Mouse (Mus musculus): ENCODE results near the gene Rin3. TPM values are rescaled to one million over a fixed set of nuclear protein-coding genes. Genes with fewer than 3 reads are reported as not detected.

The Rin3 gene
- polyA plus RNA-seq, 1 experiment from 2014 or later: 10.5 TPM

DNA sequence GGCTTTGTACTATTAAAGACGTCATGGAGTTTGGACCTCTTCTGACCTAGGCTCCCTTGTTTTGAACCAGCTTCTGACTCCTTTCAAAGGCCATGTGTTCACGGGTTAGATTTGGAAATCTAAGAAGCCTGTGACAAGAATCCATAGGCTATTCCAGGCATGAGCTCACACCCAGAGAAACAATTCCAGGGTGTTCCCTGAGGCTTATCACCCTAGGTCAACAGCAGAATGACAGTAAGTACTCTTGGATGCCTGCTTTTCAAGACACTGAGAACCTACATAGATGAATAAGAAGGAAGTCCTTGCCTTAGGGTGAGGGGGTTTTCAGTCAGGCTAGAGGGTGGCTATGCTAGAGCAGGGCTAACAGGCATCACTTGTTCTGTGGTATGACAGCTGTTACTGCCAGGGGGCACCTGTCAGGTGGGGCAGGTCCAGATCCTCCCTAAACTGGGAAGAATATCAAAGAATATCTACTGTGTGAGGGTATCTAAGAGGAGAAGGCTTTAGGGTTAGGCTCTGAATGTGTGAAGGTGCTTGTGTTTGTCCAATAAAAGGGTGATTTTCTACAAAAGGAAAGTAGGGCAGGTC lies 44.0 kb downstream of the Rin3 start:
- Histone ChIP-seq H3K9me3 (ENCODE audit: control insufficient read depth) (no peaks in the 10 kb centered on the region), H3K9ac (ENCODE audit: low read depth, low read length) (0 out of 2 replicates have a peak overlapping the region, but pooled peaks have one; percentile 11), H3K27ac (ENCODE audit: low read depth, low read length) (no peak overlapping the region), H3K4me2 (replicated peaks; ENCODE audit: low read depth) (no peak overlapping the region), H3K27me3 (replicated peaks; ENCODE audit: control insufficient read depth, insufficient read depth, low read length) (no peaks in the 10 kb centered on the region), H3K4me1 (replicated peaks; ENCODE audit: control insufficient read depth, insufficient read depth, low read length) (no peaks in the 10 kb centered on the region), H3K4me3 (ENCODE audit: low read depth, low read length) (no peak overlapping the region), H3K36me3 (ENCODE audit: control insufficient read depth, insufficient read depth) (peaks cover 28% of the 10 kb centered on the region)
- no peak for ATAC-seq
- 77% methylated on average over 2 of the region's 2 CpGs for WGBS
- no peak for TF ChIP-seq CTCF (IDR thresholded peaks at IDR 0.05; ENCODE audit: low read depth)

DNA sequence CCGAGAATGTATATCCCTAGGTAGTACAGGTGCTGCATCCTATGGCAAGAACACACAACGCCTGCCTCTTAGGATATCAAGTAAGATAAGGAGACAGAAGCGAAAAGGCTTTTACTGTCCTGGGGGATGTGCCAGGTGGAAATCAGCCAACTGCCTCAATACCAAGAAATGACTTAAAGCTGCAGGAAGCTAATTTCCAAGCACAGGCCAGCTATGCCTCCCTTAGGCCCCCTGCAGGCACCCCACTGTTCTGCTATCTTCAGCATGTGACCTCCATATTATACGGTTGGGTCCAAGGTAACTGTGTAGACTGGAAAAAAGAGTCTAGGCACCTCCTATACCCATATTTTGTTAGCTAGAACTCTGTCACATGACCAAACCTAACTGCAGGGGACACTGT lies 44.7 kb downstream of the Rin3 start:
- TF ChIP-seq CTCF (IDR thresholded peaks at IDR 0.05; ENCODE audit: low read depth): peak; percentile 60
- Histone ChIP-seq H3K27me3 (replicated peaks; ENCODE audit: control insufficient read depth, insufficient read depth, low read length) (no peaks in the 10 kb centered on the region), H3K9me3 (ENCODE audit: control insufficient read depth) (no peaks in the 10 kb centered on the region), H3K27ac (ENCODE audit: low read depth, low read length) (no peak overlapping the region), H3K4me3 (ENCODE audit: low read depth, low read length) (no peak overlapping the region), H3K4me2 (replicated peaks; ENCODE audit: low read depth) (no peak overlapping the region), H3K9ac (ENCODE audit: low read depth, low read length) (no peak overlapping the region), H3K36me3 (ENCODE audit: control insufficient read depth, insufficient read depth) (peaks cover 28% of the 10 kb centered on the region), H3K4me1 (replicated peaks; ENCODE audit: control insufficient read depth, insufficient read depth, low read length) (no peaks in the 10 kb centered on the region)
- no peak for ATAC-seq
- WGBS: 47% methylated on average over 4 of the region's 4 CpGs

DNA sequence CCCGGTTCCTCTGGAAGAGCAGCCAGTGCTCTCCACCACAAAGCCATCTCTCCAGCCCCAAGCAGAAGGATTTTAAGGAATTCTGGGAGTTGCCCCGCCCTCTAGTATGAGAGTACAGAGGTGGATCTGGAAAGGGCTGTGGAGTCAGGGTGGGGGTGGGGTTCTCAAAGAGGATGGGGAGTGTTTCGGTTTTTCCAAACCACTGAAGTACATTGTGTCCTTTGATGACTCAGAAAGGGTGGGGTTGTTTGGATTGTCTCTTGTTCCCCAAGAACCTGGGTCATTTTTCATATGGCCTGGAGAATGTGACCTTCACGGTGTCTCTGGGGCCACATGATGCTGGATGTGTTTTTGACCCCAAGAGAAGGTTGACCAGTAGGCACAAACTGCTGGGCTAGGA lies 45.2 kb downstream of the Rin3 start:
- no peaks in the 10 kb centered on the region for H3K4me1 ChIP-seq (replicated peaks; ENCODE audit: control insufficient read depth, insufficient read depth, low read length)
- no peak overlapping the region for H3K27ac ChIP-seq (ENCODE audit: low read depth, low read length)
- no peaks in the 10 kb centered on the region for H3K27me3 ChIP-seq (replicated peaks; ENCODE audit: control insufficient read depth, insufficient read depth, low read length)
- H3K36me3 ChIP-seq (ENCODE audit: control insufficient read depth, insufficient read depth): peaks cover 32% of the 10 kb centered on the region
- no peak overlapping the region for H3K4me2 ChIP-seq (replicated peaks; ENCODE audit: low read depth)
- ATAC-seq: peak; percentile 31; the same call in 1 of the 2 replicates
- H3K9me3 ChIP-seq (ENCODE audit: control insufficient read depth): no peaks in the 10 kb centered on the region
- 85% methylated on average over 4 of the region's 4 CpGs for WGBS
- H3K4me3 ChIP-seq (ENCODE audit: low read depth, low read length): no peak overlapping the region
- H3K9ac ChIP-seq (ENCODE audit: low read depth, low read length): no peak overlapping the region
- TF ChIP-seq CTCF (IDR thresholded peaks at IDR 0.05; ENCODE audit: low read depth): no peak

DNA sequence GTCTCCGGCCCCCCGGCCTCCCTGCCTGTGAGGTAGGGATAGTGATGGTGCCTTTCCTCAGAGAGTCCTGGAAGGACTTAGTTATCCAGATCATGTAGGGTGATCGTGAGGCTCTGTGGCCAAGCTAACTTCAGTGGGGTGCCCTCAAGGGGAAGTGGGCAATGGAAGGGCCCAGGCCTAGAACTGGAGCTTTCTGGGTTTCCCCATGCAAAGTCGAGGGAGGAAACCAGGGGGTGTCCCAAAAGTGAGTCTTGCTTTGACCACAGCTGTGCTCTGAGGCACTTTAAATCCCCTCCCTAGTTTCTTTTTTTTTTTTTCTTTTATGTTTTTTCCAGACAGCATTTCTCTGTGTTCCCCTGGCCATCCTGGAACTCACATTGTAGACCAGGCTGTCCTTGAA lies 47.3 kb downstream of the Rin3 start:
- Histone ChIP-seq H3K4me2 (replicated peaks; ENCODE audit: low read depth) (no peak overlapping the region), H3K27me3 (replicated peaks; ENCODE audit: control insufficient read depth, insufficient read depth, low read length) (no peaks in the 10 kb centered on the region), H3K4me1 (replicated peaks; ENCODE audit: control insufficient read depth, insufficient read depth, low read length) (no peaks in the 10 kb centered on the region), H3K9ac (ENCODE audit: low read depth, low read length) (no peak overlapping the region), H3K36me3 (ENCODE audit: control insufficient read depth, insufficient read depth) (peaks cover 33% of the 10 kb centered on the region), H3K27ac (ENCODE audit: low read depth, low read length) (no peak overlapping the region), H3K4me3 (ENCODE audit: low read depth, low read length) (no peak overlapping the region), H3K9me3 (ENCODE audit: control insufficient read depth) (no peaks in the 10 kb centered on the region)
- TF ChIP-seq CTCF (IDR thresholded peaks at IDR 0.05; ENCODE audit: low read depth): no peak
- 86% methylated on average over 4 of the region's 4 CpGs for WGBS
- ATAC-seq: no peak

DNA sequence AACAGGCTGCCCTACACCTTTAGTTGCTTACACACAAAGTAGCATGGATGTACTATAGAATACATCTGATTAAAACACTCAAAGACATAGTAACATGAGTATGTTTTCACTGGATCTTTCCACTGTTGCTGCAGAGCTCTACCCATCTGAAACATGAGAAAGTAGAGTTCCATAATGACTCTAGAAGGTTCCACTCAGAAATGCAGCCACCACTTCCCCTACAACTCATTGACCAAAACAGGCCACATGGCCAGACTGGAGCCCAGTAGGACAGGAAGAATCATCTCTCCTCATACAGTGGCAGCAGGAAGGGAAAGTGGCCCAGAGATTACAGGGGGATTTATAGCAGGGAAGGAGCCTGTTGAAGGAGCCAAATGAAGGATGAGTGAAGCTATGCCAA lies 47.9 kb downstream of the Rin3 start:
- Histone ChIP-seq H3K9me3 (ENCODE audit: control insufficient read depth) (no peaks in the 10 kb centered on the region), H3K9ac (ENCODE audit: low read depth, low read length) (no peak overlapping the region), H3K27ac (ENCODE audit: low read depth, low read length) (no peak overlapping the region), H3K4me2 (replicated peaks; ENCODE audit: low read depth) (no peak overlapping the region), H3K36me3 (ENCODE audit: control insufficient read depth, insufficient read depth) (peaks cover 29% of the 10 kb centered on the region), H3K4me1 (replicated peaks; ENCODE audit: control insufficient read depth, insufficient read depth, low read length) (no peaks in the 10 kb centered on the region), H3K27me3 (replicated peaks; ENCODE audit: control insufficient read depth, insufficient read depth, low read length) (no peaks in the 10 kb centered on the region), H3K4me3 (ENCODE audit: low read depth, low read length) (no peak overlapping the region)
- ATAC-seq: no peak
- peak; percentile 17; the same call in 1 of the 2 replicates for TF ChIP-seq CTCF (IDR thresholded peaks at IDR 0.05; ENCODE audit: low read depth)

DNA sequence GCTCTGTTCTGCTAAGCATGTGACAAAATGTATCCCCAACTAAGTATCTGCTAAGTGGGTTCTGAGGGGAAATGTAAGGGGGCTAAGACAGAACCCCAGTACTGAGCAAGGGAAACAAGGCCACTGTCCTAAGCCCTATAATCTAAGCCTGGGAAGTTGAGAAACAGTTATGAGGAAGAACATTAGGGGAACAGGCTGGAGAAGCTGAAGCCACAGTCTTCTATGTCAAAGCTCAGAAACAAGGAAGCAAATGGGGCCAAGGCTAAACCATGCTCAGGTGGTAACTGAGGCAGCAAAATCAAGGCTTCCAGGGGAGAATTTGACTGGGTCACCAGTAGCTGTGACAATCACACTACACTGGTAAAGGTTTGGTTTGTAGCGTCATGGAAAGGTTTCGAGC lies 50.3 kb downstream of the Rin3 start:
- TF ChIP-seq CTCF (IDR thresholded peaks at IDR 0.05; ENCODE audit: low read depth): no peak
- WGBS: 95% methylated on average over 2 of the region's 2 CpGs

DNA sequence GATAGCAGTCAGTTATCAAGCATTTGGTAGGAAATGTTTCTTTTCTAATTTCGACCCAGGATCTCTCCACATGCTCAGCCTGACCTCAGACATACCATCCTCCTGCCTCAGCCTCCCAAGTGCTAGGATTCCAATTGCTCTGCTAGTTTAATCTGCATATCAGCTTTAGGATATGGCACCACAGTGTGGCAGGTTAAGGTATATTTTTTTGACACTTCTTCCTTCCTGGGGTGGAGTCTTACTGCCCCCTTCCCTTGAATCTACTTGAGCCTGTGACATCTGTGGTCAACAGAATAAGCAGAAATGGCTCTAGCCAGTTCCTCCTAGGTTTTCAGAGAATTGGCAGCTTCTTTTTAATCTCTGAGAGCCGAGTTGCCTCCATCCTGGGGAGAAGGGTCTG lies 56.2 kb downstream of the Rin3 start:
- no peaks in the 10 kb centered on the region for H3K27me3 ChIP-seq (replicated peaks; ENCODE audit: control insufficient read depth, insufficient read depth, low read length)
- H3K4me3 ChIP-seq (ENCODE audit: low read depth, low read length): no peak overlapping the region
- H3K36me3 ChIP-seq (ENCODE audit: control insufficient read depth, insufficient read depth): 0 out of 2 replicates have a peak, but pooled peaks cover 9% of the 10 kb centered on the region
- H3K9me3 ChIP-seq (ENCODE audit: control insufficient read depth): no peaks in the 10 kb centered on the region
- H3K4me1 ChIP-seq (replicated peaks; ENCODE audit: control insufficient read depth, insufficient read depth, low read length): no peaks in the 10 kb centered on the region
- no peak overlapping the region for H3K9ac ChIP-seq (ENCODE audit: low read depth, low read length)
- no peak overlapping the region for H3K27ac ChIP-seq (ENCODE audit: low read depth, low read length)
- 71% methylated on average over 2 of the region's 2 CpGs for WGBS
- TF ChIP-seq CTCF (IDR thresholded peaks at IDR 0.05; ENCODE audit: low read depth): peak; percentile 66
- H3K4me2 ChIP-seq (replicated peaks; ENCODE audit: low read depth): no peak overlapping the region
- no peak for ATAC-seq

More for the DNA sequence above, 50.3 kb downstream of the Rin3 start:
- Histone ChIP-seq H3K27me3 (replicated peaks; ENCODE audit: control insufficient read depth, insufficient read depth, low read length) (no peaks in the 10 kb centered on the region), H3K4me3 (ENCODE audit: low read depth, low read length) (no peak overlapping the region), H3K9ac (ENCODE audit: low read depth, low read length) (no peak overlapping the region), H3K27ac (ENCODE audit: low read depth, low read length) (no peak overlapping the region), H3K4me2 (replicated peaks; ENCODE audit: low read depth) (no peak overlapping the region), H3K9me3 (ENCODE audit: control insufficient read depth) (no peaks in the 10 kb centered on the region), H3K4me1 (replicated peaks; ENCODE audit: control insufficient read depth, insufficient read depth, low read length) (no peaks in the 10 kb centered on the region), H3K36me3 (ENCODE audit: control insufficient read depth, insufficient read depth) (peaks cover 23% of the 10 kb centered on the region; the same call in 1 of the 2 replicates)
- no peak for ATAC-seq
